Mouse (Mus musculus): ENCODE data around the gene Oprl1. TPM values are rescaled to one million over a fixed set of nuclear protein-coding genes. Genes with fewer than 3 reads are reported as not detected.

The Oprl1 gene
- total and polyA plus RNA-seq, 3 experiments, result 0.14 to 0.25 TPM; not detected in 1

- TF ChIP-seq SIN3A (IDR thresholded peaks at IDR 0.05; ENCODE audit: low read length), result peak; percentile 73; the same call in 1 of the 2 replicates
- no peak for TF ChIP-seq ETS1 (conservative IDR thresholded peaks at IDR 0.05; ENCODE audit: low read depth, low read length)
- 0 out of 2 replicates have a peak, but pooled peaks have one; percentile 63 for TF ChIP-seq CHD2 (IDR thresholded peaks at IDR 0.05; ENCODE audit: low read length)
- no peak for TF ChIP-seq CHD1 (IDR thresholded peaks at IDR 0.05; ENCODE audit: low read depth, low read length)
- TF ChIP-seq MAX (IDR thresholded peaks at IDR 0.05; ENCODE audit: low read length), result no peak; the same call in 1 of the 2 replicates
- no peak for TF ChIP-seq RCOR1 (conservative IDR thresholded peaks at IDR 0.05; ENCODE audit: low read depth, low read length)
- TF ChIP-seq EP300 (IDR thresholded peaks at IDR 0.05; ENCODE audit: low read length), result no peak
- TF ChIP-seq MAZ (IDR thresholded peaks at IDR 0.05; ENCODE audit: low read depth, low read length), result peak; percentile 93
- 0 out of 2 replicates have a peak, but pooled peaks have one; percentile 13 for TF ChIP-seq KAT2A (IDR thresholded peaks at IDR 0.05; ENCODE audit: insufficient replicate concordance, low read length)
- TF ChIP-seq ZMIZ1 (IDR thresholded peaks at IDR 0.05; ENCODE audit: low read depth, low read length), result 0 out of 2 replicates have a peak, but pooled peaks have one; percentile 68
- TF ChIP-seq JUN (IDR thresholded peaks at IDR 0.05; ENCODE audit: insufficient read depth, low read depth, low read length), result no peak
- peak; percentile 11; the same call in 1 of the 2 replicates for TF ChIP-seq IRF4 (IDR thresholded peaks at IDR 0.05; ENCODE audit: low read depth, low read length)
- TF ChIP-seq TBP (conservative IDR thresholded peaks at IDR 0.05; ENCODE audit: low read depth, low read length), result peak; percentile 48; the same call in 1 of the 2 replicates
- peak; percentile 57; the same call in 1 of the 2 replicates for TF ChIP-seq MYC (IDR thresholded peaks at IDR 0.05; ENCODE audit: low read depth, low read length)
Observed at GRCm38 (mm10) chr2:181693339-181694280, 21.2 kb upstream of the Oprl1 start, which contains the start of gene Rgs19 (continued).

- Histone ChIP-seq H3K9ac (ENCODE audit: insufficient read depth, low read depth) (peak overlapping the region; percentile 78; the same call in 1 of the 2 replicates), H3K27me3 (replicated peaks) (no peaks in the 10 kb centered on the region), H3K4me1 (ENCODE audit: control insufficient read depth in 1 of 2, insufficient read depth in 2 of 2) (peaks cover 21 to 52% of the 10 kb centered on the region in 2 experiments), H3K36me3 (replicated peaks in 1 of 2; ENCODE audit: control insufficient read depth in 1 of 2, insufficient read depth in 1 of 2, low read length in 1 of 2) (peaks cover 8 to 23% of the 10 kb centered on the region in 2 experiments), H3K4me2 (ENCODE audit: insufficient read depth, low read depth, poor library complexity, severe bottlenecking) (0 out of 2 replicates have a peak overlapping the region, but pooled peaks have one; percentile 64), H3K9me3 (replicated peaks; ENCODE audit: low read length) (no peaks in the 10 kb centered on the region), H3K79me2 (replicated peaks; ENCODE audit: control insufficient read depth, extremely low read depth, insufficient read depth, poor library complexity, severe bottlenecking) (peaks cover 20% of the 10 kb centered on the region), H3K27ac (ENCODE audit: insufficient read depth, low read depth) (no peak overlapping the region), H3K4me3 (replicated peaks in 1 of 3; ENCODE audit: low read depth in 2 of 3, low read length in 2 of 3, poor library complexity in 1 of 3) (peak overlapping the region in 2 of 3 experiments; percentile 70 to 71)
- dilution Hi-C loops (cut with MboI; ENCODE audit: extremely low pct_ligation_motif_present, extremely low pct_unique_long_range_greater_than_20kb, low sequenced_read_pairs), result no loop called here
- in situ Hi-C loops (cut with MboI; ENCODE audit: low pct_ligation_motif_present, low pct_unique_long_range_greater_than_20kb, low sequenced_read_pairs), result loop anchor here (10.0 kb wide), 2 partner anchors 80 to 290 kb away; no protein-coding TSS in a partner anchor
- no peak for TF ChIP-seq SMC3 (IDR thresholded peaks at IDR 0.05; ENCODE audit: low read depth, low read length)
- TF ChIP-seq EP300 (IDR thresholded peaks at IDR 0.05; ENCODE audit: low read length), result no peak
- TF ChIP-seq CHD1 (IDR thresholded peaks at IDR 0.05; ENCODE audit: low read depth, low read length), result no peak
- TF ChIP-seq SIN3A (IDR thresholded peaks at IDR 0.05; ENCODE audit: low read length), result no peak
- no peak for TF ChIP-seq TBP (conservative IDR thresholded peaks at IDR 0.05; ENCODE audit: low read depth, low read length)
- TF ChIP-seq ETS1 (conservative IDR thresholded peaks at IDR 0.05; ENCODE audit: low read depth, low read length), result no peak
- TF ChIP-seq MEF2A (IDR thresholded peaks at IDR 0.05; ENCODE audit: borderline replicate concordance, low read depth, low read length), result no peak
- no peak for TF ChIP-seq JUND (conservative IDR thresholded peaks at IDR 0.05; ENCODE audit: low read depth, low read length)
- no peak for TF ChIP-seq NRF1 (IDR thresholded peaks at IDR 0.05; ENCODE audit: low read depth, low read length)
- no peak for TF ChIP-seq ELF1 (IDR thresholded peaks at IDR 0.05; ENCODE audit: low read depth, low read length)
- TF ChIP-seq ZMIZ1 (IDR thresholded peaks at IDR 0.05; ENCODE audit: low read depth, low read length), result no peak
- no peak for TF ChIP-seq MXI1 (IDR thresholded peaks at IDR 0.05; ENCODE audit: low read depth, low read length)
- TF ChIP-seq USF2 (conservative IDR thresholded peaks at IDR 0.05; ENCODE audit: low read depth, low read length), result no peak
- no peak for TF ChIP-seq MYC (IDR thresholded peaks at IDR 0.05; ENCODE audit: low read depth, low read length)
- TF ChIP-seq JUN (IDR thresholded peaks at IDR 0.05; ENCODE audit: insufficient read depth, low read depth, low read length), result no peak
- TF ChIP-seq MAZ (IDR thresholded peaks at IDR 0.05; ENCODE audit: low read depth, low read length), result no peak
- TF ChIP-seq POLR2AphosphoS2 (IDR thresholded peaks at IDR 0.05; ENCODE audit: low read depth, low read length), result no peak
- no peak for TF ChIP-seq ZNF384 (IDR thresholded peaks at IDR 0.05; ENCODE audit: low read depth, low read length)
- TF ChIP-seq USF1 (IDR thresholded peaks at IDR 0.05; ENCODE audit: low read depth, low read length), result no peak
- DNase-seq (ENCODE audit: extremely low read depth), result no peak
Observed at GRCm38 (mm10) chr2:181694581-181694980, 20.2 kb upstream of the Oprl1 start.

Data from CH12.LX (cell line).